Mouse (Mus musculus) gastrocnemius, adult 8-10 months (tissue): Measurements from ENCODE around the gene Exoc3l. TPM values are rescaled to one million over a fixed set of nuclear protein-coding genes. Genes with fewer than 3 reads are reported as not detected.

ENCODE experiments used
- DNase-seq, 2 experiments: peaks; one replicate each; pipeline ENCODE4 v3.0.0; 2022; ENCODE audit warnings: low spot score in 2 of 2
- total RNA-seq, 4 experiments: library from RNA; stranded (reverse); gene quantifications; 2 replicates each; pipeline ENCODE4 v1.2.4; 2022

The Exoc3l gene
- total RNA-seq, result 1 to 10 TPM in 2 of 4 experiments, under 1 TPM in 2; 0.94 to 2.5 (median 1.4) TPM

- no peak for DNase-seq
Measured at GRCm38 (mm10) chr8:105295895-105296573, at the start of gene Exoc3l. Gene Exoc3l (minus strand): TSS chr8:105296101.

- DNase-seq, result no peak
Measured at GRCm38 (mm10) chr8:105345061-105345975, 49.4 kb upstream of the Exoc3l start.

DNA sequence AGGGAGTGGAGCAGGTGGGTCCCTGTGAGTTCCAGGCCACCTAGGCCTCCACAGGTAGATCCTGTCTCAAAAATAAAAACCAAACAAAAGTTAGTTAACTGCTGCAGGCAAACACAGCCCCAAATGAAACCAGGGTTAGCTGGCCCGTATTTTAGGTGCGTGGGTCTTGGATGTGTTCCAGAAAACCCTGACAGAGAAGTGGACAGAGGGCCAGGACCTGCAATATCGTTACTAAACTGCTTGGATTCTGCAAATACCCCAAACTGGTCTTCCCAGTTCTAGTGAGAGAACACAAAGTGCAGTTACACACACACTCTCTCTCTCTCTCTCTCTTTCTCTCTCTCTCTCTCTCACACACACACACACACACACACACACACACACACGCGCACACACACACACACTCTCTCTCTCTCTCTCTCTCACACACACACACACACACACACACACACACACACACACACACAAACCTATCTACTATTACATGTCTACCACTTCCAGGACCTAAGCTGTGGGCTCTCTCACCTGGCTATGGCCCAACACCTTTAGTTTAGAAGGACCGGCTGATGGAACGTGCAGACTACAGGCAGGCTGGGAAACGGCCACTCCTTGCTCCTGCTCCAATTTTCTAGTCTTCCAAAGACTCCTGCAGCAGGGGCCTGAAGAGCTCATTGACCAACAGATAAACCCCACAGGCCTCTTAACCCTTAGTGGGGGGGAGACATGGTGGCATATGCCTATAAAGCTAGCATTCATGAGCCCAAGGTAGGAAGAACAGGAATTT, 48.1 kb upstream of the Exoc3l start:
- no peak for DNase-seq

- no peak for DNase-seq
Measured at GRCm38 (mm10) chr8:105342768-105343167, 46.9 kb upstream of the Exoc3l start.

DNA sequence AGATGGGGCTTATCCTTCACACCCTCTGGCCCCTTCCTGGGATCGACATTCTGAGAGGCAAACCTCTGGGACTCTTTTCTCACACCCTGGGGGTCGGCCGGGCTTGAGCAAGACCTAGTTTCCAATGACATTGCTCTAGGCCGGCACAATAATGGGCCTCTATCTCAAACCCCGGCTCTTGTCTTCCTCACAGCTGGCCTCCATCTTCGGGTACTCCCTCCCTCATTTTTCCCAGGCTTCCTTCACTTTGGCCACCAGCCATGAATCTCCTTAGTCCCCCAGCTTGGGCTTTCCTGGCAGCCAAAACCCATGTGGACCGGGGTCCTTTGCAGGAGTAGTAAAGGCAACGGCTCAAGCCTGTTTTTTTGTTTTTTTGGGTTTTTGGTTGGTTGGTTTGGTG, 45.5 kb upstream of the Exoc3l start:
- no peak for DNase-seq

GRCm38 (mm10) chr8:105339886-105340635, 44.2 kb upstream of the Exoc3l start:
- DNase-seq, result no peak

DNA sequence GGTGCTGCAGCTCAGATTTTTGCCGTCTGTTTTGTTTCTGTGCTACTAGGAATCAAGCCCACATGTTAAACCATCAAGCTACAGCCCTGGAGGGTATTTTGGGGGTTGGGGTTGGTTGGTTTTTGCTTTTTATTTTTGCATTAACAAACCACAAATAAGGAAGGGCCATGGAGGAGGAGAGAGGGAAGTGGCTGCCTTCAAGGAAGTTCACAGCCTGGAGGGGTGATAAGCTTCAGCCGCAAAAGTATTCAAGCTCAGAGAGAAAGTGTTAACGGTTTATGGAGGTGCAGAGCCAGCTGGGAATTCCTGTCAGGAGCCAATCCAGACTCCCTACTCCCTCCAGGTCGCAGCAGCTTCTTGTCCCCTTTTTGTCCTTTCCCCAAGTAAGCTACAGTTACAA, 43.1 kb upstream of the Exoc3l start:
- DNase-seq, result no peak

GRCm38 (mm10) chr8:105336373-105337130, 40.7 kb upstream of the Exoc3l start:
- DNase-seq, result no peak

DNA sequence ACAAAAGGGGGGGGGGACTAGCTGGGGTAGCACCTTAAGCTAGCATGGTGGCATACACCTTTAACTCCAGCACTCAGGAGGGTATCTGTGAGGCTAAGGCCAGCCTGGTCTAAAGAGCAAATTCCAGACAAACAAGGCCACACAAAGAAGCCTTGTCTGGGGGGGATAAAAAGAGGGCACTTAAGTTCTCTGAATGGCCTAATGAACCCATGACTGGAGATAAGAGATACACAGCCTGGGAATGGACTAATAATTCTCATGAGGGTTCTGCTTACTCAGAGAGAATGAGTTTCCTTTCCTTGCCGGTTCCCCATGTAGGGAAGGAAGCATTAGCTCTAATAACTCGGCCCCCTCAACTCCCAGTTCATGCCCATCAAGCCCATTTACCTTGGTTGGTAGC, 36.6 kb upstream of the Exoc3l start:
- no peak for DNase-seq

GRCm38 (mm10) chr8:105331931-105332330, 36.0 kb upstream of the Exoc3l start:
- no peak for DNase-seq

DNA sequence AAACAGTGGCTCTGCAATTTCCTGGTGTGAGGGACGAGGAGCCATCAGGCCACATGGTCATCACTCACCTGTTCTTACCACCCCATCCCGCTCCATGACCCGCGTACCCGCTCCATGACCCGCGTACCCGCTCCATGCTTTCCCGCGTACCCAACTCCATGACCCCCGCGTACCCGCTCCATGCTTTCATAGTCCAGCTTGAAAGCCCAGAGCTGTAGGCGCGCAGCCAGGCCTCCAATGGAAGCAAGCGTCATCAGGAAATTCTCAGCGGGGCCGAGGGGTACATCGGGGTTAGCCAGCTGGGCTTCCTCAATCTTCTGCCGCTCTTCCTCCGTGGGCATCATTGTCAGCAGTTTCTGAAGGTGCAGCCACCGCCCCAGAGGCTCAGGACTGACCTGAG, 35.6 kb upstream of the Exoc3l start:
- peak in 1 of 2 experiments; percentile 3 for DNase-seq

GRCm38 (mm10) chr8:105330325-105330724, 34.4 kb upstream of the Exoc3l start:
- DNase-seq, result peak in 1 of 2 experiments; percentile 2

- DNase-seq, result no peak
Measured at GRCm38 (mm10) chr8:105326968-105327367, 31.1 kb upstream of the Exoc3l start.

GRCm38 (mm10) chr8:105326141-105326672, 30.3 kb upstream of the Exoc3l start, which contains the start of the genes Lrrc29 and Tmem208:
Gene Lrrc29 (minus strand): TSS chr8:105326278.
Gene Tmem208 (plus strand): TSS chr8:105326354.
- DNase-seq, result peak; percentile 93 to 94

DNA sequence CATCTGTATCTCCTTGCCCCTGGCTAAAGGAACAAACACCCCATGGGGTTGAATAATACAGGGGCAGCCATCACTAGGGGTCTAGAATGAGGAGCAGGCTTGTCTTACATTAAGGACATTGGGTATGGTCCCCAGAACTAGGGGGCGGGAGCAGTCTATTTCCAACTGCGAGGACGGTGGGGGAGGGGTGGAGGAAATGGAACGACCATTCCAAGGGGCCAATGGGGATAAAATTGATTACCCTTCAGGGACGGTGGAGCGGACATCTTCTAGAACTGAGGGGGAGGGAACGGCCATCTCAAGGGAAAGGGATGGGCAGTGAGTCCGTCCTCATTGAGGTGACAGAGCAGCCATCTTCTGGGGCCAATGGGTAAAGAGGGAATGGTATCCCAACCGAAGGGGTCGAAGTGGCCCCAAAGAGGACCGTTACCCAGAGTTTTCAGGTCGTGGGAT, 29.8 kb upstream of the Exoc3l start:
- no peak for DNase-seq

DNA sequence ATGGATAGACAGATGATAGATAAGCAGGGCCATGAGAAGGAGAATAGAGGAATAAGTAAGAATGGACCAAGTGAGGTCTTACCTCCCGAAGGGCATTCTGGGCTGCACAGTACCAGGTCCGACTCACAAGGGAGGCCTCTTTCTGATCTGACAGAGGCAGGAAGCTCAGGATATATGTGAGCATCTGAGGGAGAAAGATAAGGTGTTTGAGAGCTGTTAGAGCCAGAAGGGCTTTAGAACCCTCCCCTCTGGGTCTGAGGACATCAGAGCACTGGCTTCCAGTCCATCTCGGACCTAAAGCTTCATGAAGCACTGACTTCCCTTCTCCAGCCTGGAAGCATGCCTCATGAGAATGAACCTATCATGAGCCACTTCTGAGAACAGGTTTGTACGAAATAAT, 27.3 kb upstream of the Exoc3l start:
- no peak for DNase-seq

- no peak for DNase-seq
Measured at GRCm38 (mm10) chr8:105318662-105319190, 22.8 kb upstream of the Exoc3l start.

DNA sequence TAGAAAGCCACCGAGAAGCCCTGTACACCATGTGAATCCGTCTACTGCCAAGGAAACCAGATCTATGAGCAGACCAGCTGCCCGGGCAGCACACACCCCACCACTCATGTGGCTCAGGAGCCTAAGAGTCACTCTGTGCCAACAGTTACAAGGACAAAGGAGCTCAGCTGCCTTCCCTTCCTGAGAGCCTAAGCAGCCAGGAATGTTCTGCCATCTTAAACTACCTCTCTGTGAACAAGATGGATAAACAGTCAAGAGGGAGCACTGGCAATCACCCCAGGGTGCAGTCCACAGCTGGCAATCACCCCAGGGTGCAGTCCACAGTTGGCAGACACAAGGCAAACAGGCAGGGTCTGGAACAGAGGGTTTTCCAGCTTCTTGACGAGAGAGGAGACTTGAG, 22.0 kb upstream of the Exoc3l start:
- DNase-seq, result no peak

DNA sequence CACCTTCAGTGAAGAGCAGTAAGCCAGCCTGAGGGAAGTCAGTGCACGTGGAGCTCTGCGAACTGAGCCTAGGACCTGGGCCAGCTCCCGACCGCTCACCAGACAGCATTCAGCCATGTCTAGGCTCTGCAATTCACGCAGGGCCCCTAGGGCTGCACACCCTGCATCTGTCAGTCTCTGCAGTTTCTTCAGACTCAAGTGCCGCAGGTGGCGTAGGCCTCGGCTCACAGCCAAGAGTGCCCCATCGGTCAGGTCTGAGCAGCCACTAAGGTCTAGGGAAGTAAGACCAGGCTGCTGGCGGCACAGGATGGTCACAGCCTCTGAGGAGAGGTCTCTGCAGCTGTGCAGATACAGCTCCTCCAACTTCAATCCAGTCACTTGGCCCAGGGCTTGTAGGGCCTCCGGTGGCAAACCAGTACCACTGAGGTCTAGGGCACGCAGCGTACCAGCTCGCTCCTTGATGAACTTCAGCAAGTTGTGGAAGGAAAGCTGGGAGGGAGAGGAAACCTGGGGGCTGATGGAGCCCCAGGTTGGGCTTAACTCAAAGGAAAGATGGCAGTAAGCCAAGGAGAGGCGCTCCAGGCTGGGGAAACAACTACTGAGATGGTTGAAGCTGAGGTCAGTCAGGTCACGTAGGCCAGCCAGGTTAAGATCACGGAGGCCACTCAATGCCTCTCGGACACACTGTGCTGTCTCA, 19.3 kb upstream of the Exoc3l start:
- no peak for DNase-seq
